Mouse (Mus musculus) effector memory CD4-positive, alpha-beta T cell, adult 7 months (primary cell): Measurements from ENCODE around the gene Csf3. TPM values are rescaled to one million over a fixed set of nuclear protein-coding genes. Genes with fewer than 3 reads are reported as not detected.

Experiments
- polyA plus RNA-seq: library from polyadenylated mRNA; unstranded; fragments of 100-300 nt; shearing (Covaris generic); gene quantifications from one replicate; pipeline ENCODE4 v1.2.1, GENCODE M21; 2017

The Csf3 gene
- polyA plus RNA-seq: not detected

GRCm38 (mm10) chr11:98701213-98701670, at the start of gene Csf3:
Csf3 (plus strand) TSS chr11:98701263.

GRCm38 (mm10) chr11:98664091-98664490, 37.0 kb upstream of the Csf3 start, which contains the start of gene Gsdma:
Gsdma (plus strand) TSS chr11:98664351.

GRCm38 (mm10) chr11:98681786-98682745, 19.0 kb upstream of the Csf3 start, which contains the start of gene Psmd3:
Psmd3 (plus strand) TSS chr11:98682554.

GRCm38 (mm10) chr11:98729119-98729588, 28.1 kb downstream of the Csf3 start, which contains the start of gene Med24:
Med24 (minus strand) TSS chr11:98729435.

GRCm38 (mm10) chr11:98740393-98741050, 39.5 kb downstream of the Csf3 start, which contains the start of gene Thra:
Thra (plus strand) TSS chr11:98740638.

Other genes with a start within 250 kb of the Csf3 start
- gene Ikzf3, start 155.2 kb upstream of the Csf3 start, polyA plus RNA-seq: 129 TPM
- 2.9 TPM for gene Zpbp2, start 150.2 kb upstream of the Csf3 start, polyA plus RNA-seq
- gene Ormdl3, start 113.9 kb upstream of the Csf3 start, polyA plus RNA-seq: 45.7 TPM
- not detected for gene Lrrc3c, start 103.0 kb upstream of the Csf3 start, polyA plus RNA-seq
- 2.6 TPM for gene Gm12355, start 75.6 kb upstream of the Csf3 start, polyA plus RNA-seq
- not detected for gene Gsdma3, start 74.9 kb upstream of the Csf3 start, polyA plus RNA-seq
- 0.93 TPM for gene Gsdma2, start 54.5 kb upstream of the Csf3 start, polyA plus RNA-seq
- not detected for gene Gsdma, start 36.9 kb upstream of the Csf3 start, polyA plus RNA-seq
- gene Psmd3, start 18.7 kb upstream of the Csf3 start, polyA plus RNA-seq: 103 TPM
- 36.1 TPM for gene Med24, start 28.2 kb downstream of the Csf3 start, polyA plus RNA-seq
- 3.1 TPM for gene Thra, start 39.4 kb downstream of the Csf3 start, polyA plus RNA-seq
- gene Nr1d1, start 74.1 kb downstream of the Csf3 start, polyA plus RNA-seq: 12.2 TPM
- 16.8 TPM for gene Msl1, start 94.3 kb downstream of the Csf3 start, polyA plus RNA-seq
- gene Casc3, start 103.6 kb downstream of the Csf3 start, polyA plus RNA-seq: 81.7 TPM
- not detected for gene Rapgefl1, start 135.5 kb downstream of the Csf3 start, polyA plus RNA-seq
- 3.4 TPM for gene Wipf2, start 162.4 kb downstream of the Csf3 start, polyA plus RNA-seq
- gene Cdc6, start 206.5 kb downstream of the Csf3 start, polyA plus RNA-seq: not detected
- 61.3 TPM for gene Rara, start 226.6 kb downstream of the Csf3 start, polyA plus RNA-seq